Mouse (Mus musculus): Measurements from ENCODE around the gene 4933407L21Rik.

4933407L21Rik gene

GRCm38 (mm10) chr1:85916830-85917450 is 11.3 kb upstream of the 4933407L21Rik start:
- no peak for DNase-seq (ENCODE audit: low spot score)

GRCm38 (mm10) chr1:85919621-85920020 is 8.7 kb upstream of the 4933407L21Rik start:
- no peak for DNase-seq (ENCODE audit: low spot score)

GRCm38 (mm10) chr1:85921725-85922124 is 6.6 kb upstream of the 4933407L21Rik start:
- no peak for DNase-seq (ENCODE audit: low spot score)

- DNase-seq (ENCODE audit: low spot score), result no peak
Measured at GRCm38 (mm10) chr1:85922127-85922864, 6.0 kb upstream of the 4933407L21Rik start.

GRCm38 (mm10) chr1:85922865-85923211 is 5.4 kb upstream of the 4933407L21Rik start:
- no peak for DNase-seq (ENCODE audit: low spot score)

- no peak for DNase-seq (ENCODE audit: low spot score)
Measured at GRCm38 (mm10) chr1:85925183-85925582, 3.1 kb upstream of the 4933407L21Rik start.

GRCm38 (mm10) chr1:85928688-85929065 is 394 bp downstream of the 4933407L21Rik start:
- no peak for DNase-seq (ENCODE audit: low spot score)

- no peak for DNase-seq (ENCODE audit: low spot score)
Measured at GRCm38 (mm10) chr1:85929406-85929805, 1.1 kb downstream of the 4933407L21Rik start.

- no peak for DNase-seq (ENCODE audit: low spot score)
Measured at GRCm38 (mm10) chr1:85931170-85931569, 2.9 kb downstream of the 4933407L21Rik start.

GRCm38 (mm10) chr1:85933226-85933625 is 4.9 kb downstream of the 4933407L21Rik start:
- DNase-seq (ENCODE audit: low spot score), result no peak

GRCm38 (mm10) chr1:85933631-85934465 is 5.6 kb downstream of the 4933407L21Rik start:
- no peak for DNase-seq (ENCODE audit: low spot score)

GRCm38 (mm10) chr1:85934560-85934959 is 6.3 kb downstream of the 4933407L21Rik start:
- no peak for DNase-seq (ENCODE audit: low spot score)

- DNase-seq (ENCODE audit: low spot score), result peak; percentile 28
Measured at GRCm38 (mm10) chr1:85935148-85935852, 7.0 kb downstream of the 4933407L21Rik start.

- DNase-seq (ENCODE audit: low spot score), result no peak
Measured at GRCm38 (mm10) chr1:85936265-85936664, 8.0 kb downstream of the 4933407L21Rik start.

- no peak for DNase-seq (ENCODE audit: low spot score)
Measured at GRCm38 (mm10) chr1:85937323-85937722, 9.0 kb downstream of the 4933407L21Rik start.

GRCm38 (mm10) chr1:85942318-85942717 is 14.0 kb downstream of the 4933407L21Rik start:
- no peak for DNase-seq (ENCODE audit: low spot score)

- DNase-seq (ENCODE audit: low spot score), result no peak
Measured at GRCm38 (mm10) chr1:85949085-85949684, 20.9 kb downstream of the 4933407L21Rik start.

- no peak for DNase-seq (ENCODE audit: low spot score)
Measured at GRCm38 (mm10) chr1:85955150-85955549, 26.9 kb downstream of the 4933407L21Rik start.

- DNase-seq (ENCODE audit: low spot score), result no peak
Measured at GRCm38 (mm10) chr1:85957290-85957689, 29.0 kb downstream of the 4933407L21Rik start.

GRCm38 (mm10) chr1:85957942-85958619 is 29.8 kb downstream of the 4933407L21Rik start:
- DNase-seq (ENCODE audit: low spot score), result no peak

All from ovary, postnatal 36 days (tissue).